Mouse (Mus musculus) erythroblast, embryonic 14.5 days (primary cell): ENCODE results near the gene Pde4b. TPM values are rescaled to one million over a fixed set of nuclear protein-coding genes. Genes with fewer than 3 reads are reported as not detected.

Source experiments
- H3K27me3 ChIP-seq: 2 replicates; pipeline ENCODE4 v1.6.1; 2012; ENCODE audit warnings: inconsistent platforms; ENCODE audit not compliant: control insufficient read depth
- H3K36me3 ChIP-seq: 2 replicates; pipeline ENCODE4 v1.6.1; 2012; ENCODE audit warnings: mild to moderate bottlenecking, inconsistent platforms; ENCODE audit not compliant: control insufficient read depth
- H3K4me1 ChIP-seq: 2 replicates; pipeline ENCODE4 v1.6.1; 2012; ENCODE audit warnings: inconsistent platforms; ENCODE audit not compliant: control insufficient read depth
- H3K4me3 ChIP-seq: replicated peaks from 2 replicates; pipeline ENCODE3; 2012; ENCODE audit warnings: moderate library complexity, mild to moderate bottlenecking, inconsistent platforms
- H3K9me3 ChIP-seq: 2 replicates; pipeline ENCODE4 v1.6.1; 2012; ENCODE audit warnings: low read length, inconsistent platforms, mixed read lengths; ENCODE audit not compliant: control insufficient read depth
- GATA1 ChIP-seq: IDR thresholded peaks from 2 replicates; pipeline ENCODE4 v1.6.1; 2012; ENCODE audit warnings: low read length, inconsistent platforms, mixed read lengths
- TAL1 ChIP-seq: IDR thresholded peaks from 3 replicates; pipeline ENCODE4 v1.6.1; 2012; ENCODE audit warnings: low read length, inconsistent platforms, mixed read lengths
- polyA plus RNA-seq: library from polyadenylated mRNA; stranded (reverse); fragments of >175 nt; gene quantifications from 2 replicates; pipeline ENCODE4 v1.2.3, GENCODE M21; 2012

The Pde4b gene
- polyA plus RNA-seq, 1 experiment = 0.08 TPM

DNA sequence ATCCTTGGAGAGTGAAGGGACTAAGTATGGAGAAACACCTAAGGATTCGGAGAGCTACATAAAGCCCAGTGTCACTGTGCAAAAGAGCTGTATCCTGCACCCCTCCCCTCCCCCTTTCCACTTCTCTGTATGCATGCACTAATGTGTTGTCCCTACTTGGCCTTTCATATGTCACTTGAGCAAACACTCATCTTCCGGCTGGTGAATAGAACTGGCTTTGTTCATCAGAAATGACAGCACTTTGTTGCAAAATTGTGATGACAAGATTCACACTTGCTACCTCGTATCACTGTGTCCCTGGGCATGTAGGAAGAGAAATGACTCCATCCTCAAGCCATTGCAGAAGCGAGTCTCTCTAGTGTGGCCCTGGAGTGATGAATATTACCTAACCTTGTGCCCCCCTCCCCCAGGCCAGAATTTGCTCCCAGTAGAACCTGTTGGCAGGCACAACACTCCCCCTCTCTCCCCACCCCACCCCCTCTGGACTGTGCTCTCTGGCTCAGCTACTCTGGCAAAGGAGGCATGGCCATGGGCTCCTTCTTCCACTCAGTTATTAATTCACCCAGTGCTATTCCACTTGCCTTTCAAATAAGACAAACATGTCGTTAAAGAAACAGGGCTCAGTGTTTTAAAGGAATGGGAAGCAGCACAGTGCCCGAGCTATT, 497.4 kb downstream of the Pde4b start:
- H3K27me3 ChIP-seq = no peaks in the 10 kb centered on the region
- H3K9me3 ChIP-seq = no peaks in the 10 kb centered on the region
- H3K4me3 ChIP-seq = no peak overlapping the region
- TF ChIP-seq TAL1 = no peak
- TF ChIP-seq GATA1 = no peak
- H3K4me1 ChIP-seq = peaks cover 14% of the 10 kb centered on the region
- H3K36me3 ChIP-seq = no peaks in the 10 kb centered on the region; the same call in 1 of the 2 replicates

DNA sequence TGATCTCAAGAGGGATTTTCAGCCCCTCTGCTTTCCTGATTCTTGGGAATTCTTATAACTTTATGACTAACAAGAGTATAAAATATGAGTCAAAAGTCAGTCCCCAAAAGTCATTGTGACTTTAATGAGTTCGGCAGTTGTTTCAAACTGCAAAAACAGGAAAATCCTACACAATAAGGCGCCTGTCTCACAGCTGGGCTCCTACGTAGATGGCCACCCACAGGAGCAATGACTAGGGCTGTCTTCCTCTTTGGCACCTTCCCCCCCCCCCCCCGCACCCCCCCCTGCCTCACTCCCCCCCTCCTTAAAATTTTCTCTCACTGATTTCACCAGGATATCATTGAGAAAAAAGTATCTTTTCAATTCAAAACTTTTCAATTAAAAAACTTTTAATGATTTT, 498.2 kb downstream of the Pde4b start:
- Histone ChIP-seq H3K9me3 (no peaks in the 10 kb centered on the region), H3K27me3 (no peaks in the 10 kb centered on the region), H3K4me3 (no peak overlapping the region), H3K36me3 (no peaks in the 10 kb centered on the region; the same call in 1 of the 2 replicates), H3K4me1 (peaks cover 8% of the 10 kb centered on the region)
- TF ChIP-seq GATA1 = no peak
- TF ChIP-seq TAL1 = no peak

DNA sequence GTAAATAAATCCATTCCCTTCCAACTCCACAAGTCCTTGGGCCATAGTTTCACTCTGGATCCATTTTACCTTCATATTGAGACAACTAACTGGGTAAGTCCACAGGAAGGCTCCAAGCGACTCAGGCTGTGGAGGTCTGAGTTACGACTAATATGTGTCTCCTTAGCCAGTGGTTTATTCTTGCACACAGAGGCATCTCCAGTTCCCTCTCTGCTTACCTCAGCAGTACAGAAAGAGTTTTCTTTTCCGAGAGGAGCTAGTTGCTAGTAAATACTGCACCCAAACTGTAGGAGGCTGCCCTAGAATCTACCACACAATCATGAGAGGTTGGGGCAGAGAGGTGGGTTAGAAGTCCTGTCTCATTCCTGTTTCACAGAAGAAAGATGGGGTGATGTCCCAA, 499.4 kb downstream of the Pde4b start:
- no peak for TF ChIP-seq TAL1
- no peak for TF ChIP-seq GATA1
- H3K27me3 ChIP-seq = no peaks in the 10 kb centered on the region

DNA sequence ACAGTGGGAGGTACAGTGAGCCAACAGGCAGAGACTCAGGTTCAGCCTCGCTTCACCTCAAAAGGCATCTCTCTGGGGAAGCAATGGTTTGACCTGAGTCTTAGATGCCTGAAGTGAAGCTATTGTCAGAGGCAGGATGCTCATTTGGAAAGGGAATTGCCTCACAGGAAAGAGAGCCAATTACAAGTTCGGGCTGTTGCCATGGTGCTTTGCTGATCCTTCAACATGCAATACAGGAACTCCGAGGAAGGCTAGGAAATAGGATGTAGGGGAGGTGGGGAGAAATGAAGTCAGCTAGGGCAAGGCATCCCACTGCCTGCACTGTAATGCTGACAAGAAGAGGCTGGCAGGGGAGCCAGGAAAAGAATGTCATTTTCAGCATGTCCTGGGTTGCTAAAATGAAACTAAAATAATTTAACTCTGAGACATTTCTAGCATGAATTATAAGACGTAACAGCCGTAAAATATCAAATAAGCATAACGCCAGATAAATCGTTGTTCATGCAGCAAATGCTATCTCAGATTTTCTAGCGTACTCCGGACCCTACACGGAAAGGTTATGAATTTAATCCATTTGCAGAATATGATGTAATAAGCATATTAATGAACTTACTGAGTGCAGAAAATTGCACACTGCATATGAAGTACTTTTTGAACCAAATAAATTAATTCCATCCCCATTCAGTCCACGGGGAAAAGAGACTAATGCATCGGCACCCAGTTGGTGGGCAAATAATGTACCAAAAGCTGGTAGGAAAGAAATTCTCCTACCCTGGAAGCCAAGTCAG, 501.5 kb downstream of the Pde4b start:
- Histone ChIP-seq H3K9me3 (no peaks in the 10 kb centered on the region), H3K27me3 (no peaks in the 10 kb centered on the region), H3K4me3 (no peak overlapping the region), H3K36me3 (no peaks in the 10 kb centered on the region; the same call in 1 of the 2 replicates), H3K4me1 (no peaks in the 10 kb centered on the region; the same call in 1 of the 2 replicates)
- TF ChIP-seq GATA1 (no peak), TAL1 (no peak)

More for the DNA sequence above, 499.4 kb downstream of the Pde4b start:
- Histone ChIP-seq H3K4me3 (no peak overlapping the region), H3K4me1 (no peaks in the 10 kb centered on the region; the same call in 1 of the 2 replicates), H3K9me3 (no peaks in the 10 kb centered on the region), H3K36me3 (no peaks in the 10 kb centered on the region; the same call in 1 of the 2 replicates)

DNA sequence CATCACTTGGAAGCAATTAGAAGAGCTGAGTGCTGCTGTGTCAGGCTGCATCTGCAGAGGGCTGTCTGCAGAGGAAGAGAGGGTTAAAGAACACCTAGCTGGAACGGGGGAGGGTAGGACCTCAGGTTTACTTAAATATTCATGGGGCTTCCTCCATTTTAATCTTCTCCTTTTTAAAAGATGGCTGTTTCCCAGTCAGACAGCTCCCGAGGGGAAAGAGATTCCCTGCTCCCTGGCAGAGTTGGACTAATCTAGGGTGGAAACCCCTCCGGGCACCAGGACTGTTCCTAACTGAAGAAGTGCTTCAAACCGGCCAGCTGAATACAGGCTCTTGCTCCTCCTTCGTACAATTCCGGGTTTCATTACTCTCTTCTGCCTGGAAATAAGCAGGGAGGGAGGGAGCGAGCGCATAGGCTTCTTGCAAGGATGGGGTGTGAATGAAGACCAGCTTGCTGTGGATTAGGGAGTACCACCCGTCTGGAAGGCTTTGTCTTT, 502.2 kb downstream of the Pde4b start:
- Histone ChIP-seq H3K9me3 (no peaks in the 10 kb centered on the region), H3K27me3 (no peaks in the 10 kb centered on the region), H3K36me3 (no peaks in the 10 kb centered on the region; the same call in 1 of the 2 replicates), H3K4me1 (no peaks in the 10 kb centered on the region; the same call in 1 of the 2 replicates), H3K4me3 (no peak overlapping the region)
- TF ChIP-seq GATA1 (no peak), TAL1 (no peak)

DNA sequence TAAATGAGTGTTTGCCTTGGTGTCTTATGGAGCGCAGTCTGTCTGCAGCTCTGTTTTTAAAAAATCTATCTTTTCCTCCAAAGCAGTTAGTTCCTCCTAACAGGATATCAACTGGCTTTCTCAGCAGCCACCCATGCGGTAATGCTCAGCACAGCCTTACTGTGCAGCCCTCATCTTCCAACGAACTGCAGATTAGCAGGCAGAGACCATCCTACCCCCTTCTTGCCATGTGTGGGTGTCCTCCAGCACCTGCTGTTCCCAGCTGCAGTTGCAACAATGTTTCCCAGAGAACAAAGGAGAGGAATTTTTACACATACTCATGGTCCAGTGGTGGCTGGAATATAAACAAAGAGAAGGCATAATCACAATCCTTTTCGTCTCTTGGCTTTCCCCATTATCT, 504.5 kb downstream of the Pde4b start:
- TF ChIP-seq TAL1 = no peak
- TF ChIP-seq GATA1 = no peak
- Histone ChIP-seq H3K4me3 (no peak overlapping the region), H3K27me3 (no peaks in the 10 kb centered on the region), H3K36me3 (peaks cover 12% of the 10 kb centered on the region), H3K9me3 (no peaks in the 10 kb centered on the region), H3K4me1 (no peaks in the 10 kb centered on the region; the same call in 1 of the 2 replicates)

DNA sequence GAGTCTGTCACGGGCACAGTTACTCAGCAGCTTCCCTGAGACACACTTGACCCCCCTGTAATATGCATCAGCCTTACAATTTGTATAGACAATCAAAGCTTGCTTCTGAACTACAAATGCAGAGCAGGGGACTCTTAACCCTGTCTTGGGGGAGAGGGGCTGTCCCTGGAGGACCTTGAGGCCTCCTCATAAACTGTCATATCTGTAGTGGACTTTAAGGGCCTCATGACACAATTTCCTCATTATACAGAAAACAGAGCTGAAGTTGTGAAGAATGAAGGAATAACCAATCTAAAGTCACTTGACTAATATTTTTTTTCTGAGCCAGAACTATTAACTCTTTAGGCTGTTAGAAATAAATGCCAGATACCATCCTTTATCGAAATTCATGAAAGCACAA, 505.2 kb downstream of the Pde4b start:
- peaks cover 14% of the 10 kb centered on the region for H3K36me3 ChIP-seq
- H3K27me3 ChIP-seq = no peaks in the 10 kb centered on the region
- H3K4me1 ChIP-seq = no peaks in the 10 kb centered on the region; the same call in 1 of the 2 replicates
- H3K9me3 ChIP-seq = no peaks in the 10 kb centered on the region
- TF ChIP-seq TAL1 = no peak
- no peak for TF ChIP-seq GATA1
- H3K4me3 ChIP-seq = no peak overlapping the region

DNA sequence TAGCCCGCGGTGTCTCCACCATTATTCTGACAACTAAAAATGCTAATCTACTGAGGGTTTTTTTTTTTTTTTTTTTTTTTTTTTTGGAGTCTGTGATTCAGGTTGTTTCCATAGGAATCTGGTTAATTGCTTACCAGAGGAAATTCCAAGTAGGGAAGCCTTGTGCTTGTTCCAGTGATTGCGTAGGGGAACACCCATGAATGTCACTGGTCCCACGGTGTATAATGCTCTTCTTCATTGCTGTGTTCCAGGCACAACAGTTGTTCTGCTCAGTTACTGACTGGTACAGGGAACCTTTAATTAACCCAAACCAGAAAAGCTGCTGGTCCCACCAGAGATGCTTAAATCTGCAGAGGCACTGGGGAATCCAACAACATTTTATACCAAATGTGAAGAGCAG, 506.3 kb downstream of the Pde4b start:
- H3K36me3 ChIP-seq = peaks cover 17% of the 10 kb centered on the region
- no peaks in the 10 kb centered on the region for H3K27me3 ChIP-seq
- no peak overlapping the region for H3K4me3 ChIP-seq
- no peaks in the 10 kb centered on the region for H3K9me3 ChIP-seq
- TF ChIP-seq TAL1 (no peak), GATA1 (no peak)
- H3K4me1 ChIP-seq = no peaks in the 10 kb centered on the region

DNA sequence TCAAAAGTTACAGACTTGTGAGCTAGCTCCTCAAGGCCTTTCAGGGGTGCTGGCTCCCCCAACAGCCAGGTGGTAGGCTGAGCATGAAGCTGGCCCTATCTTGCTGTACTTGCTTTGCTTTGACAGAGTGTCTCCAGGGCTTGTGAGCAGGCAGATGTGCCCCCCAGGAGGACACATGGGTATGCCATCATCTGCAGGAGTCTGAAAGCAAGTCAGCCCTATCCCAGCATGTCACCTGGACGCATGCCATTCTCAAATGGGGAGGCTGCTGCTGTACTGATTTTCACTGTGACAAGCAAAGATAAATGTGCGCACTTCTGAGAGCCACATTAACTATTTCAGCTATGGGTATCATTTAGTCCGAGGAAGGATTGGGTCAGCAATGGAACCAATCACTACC, 507.2 kb downstream of the Pde4b start:
- Histone ChIP-seq H3K27me3 (no peaks in the 10 kb centered on the region), H3K4me3 (no peak overlapping the region), H3K4me1 (no peaks in the 10 kb centered on the region), H3K36me3 (peaks cover 23% of the 10 kb centered on the region), H3K9me3 (no peaks in the 10 kb centered on the region)
- TF ChIP-seq GATA1 = no peak
- TF ChIP-seq TAL1 = no peak
